Mouse (Mus musculus) lung, postnatal 0 days (tissue): Measurements from ENCODE around the gene Acsm3. TPM values are rescaled to one million over a fixed set of nuclear protein-coding genes. Genes with fewer than 3 reads are reported as not detected.
"Not testable (repeated sequence)": the region's sequence is repeated elsewhere in the genome, so short reads cannot be mapped to it uniquely, and the experiment has no call there.

Source experiments
- ATAC-seq: fragments of 200-750 bp; cut with Nextera tagmentation; 2 replicates; pipeline ENCODE4 v1.8.0; 2017; ENCODE audit warnings: moderate library complexity
- DNase-seq: peaks from one replicate; pipeline ENCODE4 v3.0.0-alpha.2; 2016; ENCODE audit warnings: low spot score
- H3K27ac ChIP-seq: fragments of 300-500 bp; sonication (generic); 2 replicates; pipeline ENCODE4 v1.5.1; 2014; ENCODE audit warnings: antibody characterized with exemption, mild to moderate bottlenecking, low read length, mixed read lengths
- H3K27me3 ChIP-seq: fragments of 300-500 bp; sonication (generic); replicated peaks from 2 replicates; pipeline ENCODE4 v1.6.1; 2014; ENCODE audit warnings: low read length, mixed read lengths; ENCODE audit not compliant: insufficient read depth
- H3K36me3 ChIP-seq: fragments of 300-500 bp; sonication (generic); 2 replicates; pipeline ENCODE4 v1.6.1; 2014; ENCODE audit warnings: low read length, mixed read lengths; ENCODE audit not compliant: insufficient read depth
- H3K4me1 ChIP-seq: fragments of 300-500 bp; sonication (generic); 2 replicates; pipeline ENCODE4 v1.6.1; 2014; ENCODE audit warnings: antibody characterized with exemption, low read depth, low read length, mixed read lengths; ENCODE audit not compliant: insufficient read depth
- H3K4me2 ChIP-seq: fragments of 300-500 bp; sonication (generic); replicated peaks from 2 replicates; pipeline ENCODE4 v1.6.1; 2014; ENCODE audit warnings: low read depth, mild to moderate bottlenecking, low read length, moderate library complexity, mixed read lengths
- H3K4me3 ChIP-seq: fragments of 300-500 bp; sonication (generic); 2 replicates; pipeline ENCODE4 v1.5.1; 2014; ENCODE audit warnings: low read depth, low read length
- H3K9ac ChIP-seq: fragments of 300-500 bp; sonication (generic); replicated peaks from 2 replicates; pipeline ENCODE4 v1.6.1; 2014; ENCODE audit warnings: low read depth, mild to moderate bottlenecking
- H3K9me3 ChIP-seq: fragments of 300-500 bp; sonication (generic); 2 replicates; pipeline ENCODE4 v1.6.1; 2016; ENCODE audit warnings: low read length, mixed read lengths
- CTCF ChIP-seq: IDR thresholded peaks from 2 replicates; pipeline ENCODE4 v1.5.1; 2016; ENCODE audit warnings: antibody characterized with exemption, mild to moderate bottlenecking
- EP300 ChIP-seq: IDR thresholded peaks from 2 replicates; pipeline ENCODE4 v1.6.1; 2016; ENCODE audit warnings: antibody characterized with exemption, mild to moderate bottlenecking, control low read depth
- WGBS: fragments of 180-500 bp; shearing (Covaris S2); extraction: QIAGEN DNeasy Blood & Tissue Kit; methylation state at CpG from one replicate; pipeline ENCODE4 v1.1.7; 2014; 5-methylcytosine and 5-hydroxymethylcytosine counted together
- polyA plus RNA-seq: library from polyadenylated mRNA; unstranded; fragments of >200 nt; fragmentation: Nextera tagmentation; extraction: Ambion mirVana; gene quantifications from 2 replicates; pipeline ENCODE4 v1.2.1, GENCODE M21; 2015

Acsm3 gene
- polyA plus RNA-seq, 1 experiment from 2014 or later = not detected

DNA sequence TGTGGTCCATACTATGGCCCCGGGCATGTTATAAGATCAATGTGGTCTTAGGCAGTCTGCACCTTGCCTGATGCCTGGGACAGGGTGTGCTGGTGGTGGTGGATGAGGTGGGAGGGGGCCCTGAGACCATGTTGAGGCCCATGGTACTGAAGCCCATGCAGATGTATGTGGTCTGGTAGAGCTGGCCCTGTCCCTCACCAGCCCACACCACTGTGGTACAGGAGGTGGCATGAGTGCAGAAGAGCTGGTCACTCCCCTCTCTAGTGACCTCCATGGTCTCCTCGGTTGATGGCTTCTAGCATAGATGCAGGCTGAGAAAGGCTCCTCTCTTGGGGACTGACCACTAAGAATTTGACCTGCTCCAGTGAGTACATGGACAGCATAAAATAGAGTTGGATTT is 21.8 kb upstream of the Acsm3 start:
- TF ChIP-seq EP300 (no peak), CTCF (no peak)
- no peaks in the 10 kb centered on the region for H3K9me3 ChIP-seq
- H3K4me1 ChIP-seq = no peaks in the 10 kb centered on the region
- H3K9ac ChIP-seq = no peak overlapping the region
- H3K4me2 ChIP-seq = no peak overlapping the region
- 74% methylated on average over 2 of the region's 2 CpGs for WGBS
- DNase-seq (no peak), ATAC-seq (no peak)
- no peaks in the 10 kb centered on the region for H3K36me3 ChIP-seq
- H3K27ac ChIP-seq = no peak overlapping the region
- no peaks in the 10 kb centered on the region for H3K27me3 ChIP-seq
- no peak overlapping the region for H3K4me3 ChIP-seq

DNA sequence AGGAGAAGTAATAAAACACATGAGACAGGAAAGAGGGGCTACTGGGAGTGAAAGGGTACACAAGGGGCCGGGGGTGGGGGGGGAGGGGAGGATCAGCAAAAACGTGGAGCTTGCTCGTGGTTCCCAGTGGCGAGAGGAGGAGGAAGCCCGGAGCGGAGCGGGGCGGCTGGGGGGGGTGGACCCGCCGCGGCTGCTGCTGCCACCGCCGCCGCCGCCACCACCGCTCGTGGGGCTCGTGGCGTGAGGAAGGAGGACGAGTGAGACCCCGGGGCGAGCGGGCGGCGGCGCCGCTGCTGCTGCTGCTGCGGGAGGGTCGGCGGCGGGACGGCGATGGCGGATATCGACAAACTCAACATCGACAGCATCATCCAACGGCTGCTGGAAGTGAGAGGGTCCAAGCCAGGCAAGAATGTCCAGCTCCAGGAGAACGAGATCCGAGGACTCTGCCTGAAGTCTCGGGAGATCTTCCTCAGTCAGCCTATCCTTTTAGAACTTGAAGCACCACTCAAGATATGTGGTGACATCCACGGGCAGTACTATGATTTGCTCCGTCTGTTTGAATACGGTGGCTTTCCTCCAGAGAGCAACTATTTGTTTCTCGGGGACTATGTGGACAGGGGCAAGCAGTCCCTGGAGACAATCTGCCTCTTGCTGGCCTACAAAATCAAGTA is 20.8 kb upstream of the Acsm3 start:
- 2% methylated on average over 25 of the region's 44 CpGs for WGBS
- not testable (repeated sequence) for H3K36me3 ChIP-seq, DNase-seq, H3K27ac ChIP-seq, H3K9me3 ChIP-seq, H3K4me1 ChIP-seq, H3K27me3 ChIP-seq, H3K9ac ChIP-seq
- peak; percentile 59 for ATAC-seq
- Histone ChIP-seq H3K4me3 (peak overlapping the region; percentile 19; the same call in 1 of the 2 replicates), H3K4me2 (peak overlapping the region; percentile 49)

DNA sequence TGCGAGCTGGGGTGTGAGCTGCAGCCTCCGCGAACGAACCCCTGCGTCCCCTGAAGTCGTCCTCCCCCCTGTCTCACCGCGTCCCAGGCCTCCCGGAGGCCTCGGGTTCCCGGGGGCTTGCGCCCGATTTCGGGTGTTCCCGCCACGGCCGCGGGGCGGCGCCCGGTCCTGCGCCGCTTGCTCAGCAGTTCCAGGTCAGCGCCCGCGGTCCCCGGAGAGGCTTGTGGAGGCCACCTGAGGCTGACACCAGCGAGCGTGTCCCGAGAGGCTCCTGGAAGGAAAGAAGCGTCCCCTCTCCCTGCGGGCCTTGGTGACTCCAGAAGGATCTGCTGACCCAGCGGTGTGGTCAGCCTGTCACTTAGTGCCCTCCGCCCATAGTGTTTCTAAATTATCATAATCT is 16.4 kb upstream of the Acsm3 start:
- TF ChIP-seq CTCF (peak; percentile 52), EP300 (no peak)
- DNase-seq (no peak), ATAC-seq (no peak)
- WGBS = 10% methylated on average over 34 of the region's 34 CpGs
- Histone ChIP-seq H3K4me3 (no peak overlapping the region), H3K4me1 (no peaks in the 10 kb centered on the region), H3K36me3 (no peaks in the 10 kb centered on the region), H3K4me2 (peak overlapping the region; percentile 29; the same call in 1 of the 2 replicates), H3K9me3 (no peaks in the 10 kb centered on the region), H3K27me3 (no peaks in the 10 kb centered on the region), H3K27ac (no peak overlapping the region), H3K9ac (no peak overlapping the region)

DNA sequence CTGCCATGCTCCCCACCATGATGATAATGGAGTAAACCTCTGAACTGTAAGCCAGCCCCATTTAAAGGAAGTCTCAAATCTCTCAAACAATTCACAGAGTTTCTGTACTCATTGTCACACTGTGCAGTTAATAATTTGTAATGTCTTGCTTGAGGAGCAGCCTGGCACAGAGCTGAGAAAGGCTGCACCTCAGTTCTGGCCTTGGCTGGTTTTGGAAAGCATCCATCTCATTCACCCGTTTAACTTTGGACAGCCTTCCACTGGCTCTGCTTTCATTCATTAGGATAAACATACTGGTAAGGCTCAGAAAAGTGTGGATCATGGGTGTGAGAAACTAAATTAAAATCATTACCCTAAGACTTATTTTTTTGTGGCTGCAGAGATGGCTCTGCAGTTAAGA is 14.9 kb upstream of the Acsm3 start:
- Histone ChIP-seq H3K9me3 (no peaks in the 10 kb centered on the region), H3K4me2 (no peak overlapping the region), H3K4me3 (no peak overlapping the region), H3K36me3 (no peaks in the 10 kb centered on the region), H3K27me3 (no peaks in the 10 kb centered on the region), H3K4me1 (no peaks in the 10 kb centered on the region), H3K27ac (no peak overlapping the region), H3K9ac (no peak overlapping the region)
- no peak for ATAC-seq
- DNase-seq = no peak
- TF ChIP-seq CTCF = no peak
- TF ChIP-seq EP300 = no peak
- 65% methylated on average over 1 of the region's 1 CpGs for WGBS

DNA sequence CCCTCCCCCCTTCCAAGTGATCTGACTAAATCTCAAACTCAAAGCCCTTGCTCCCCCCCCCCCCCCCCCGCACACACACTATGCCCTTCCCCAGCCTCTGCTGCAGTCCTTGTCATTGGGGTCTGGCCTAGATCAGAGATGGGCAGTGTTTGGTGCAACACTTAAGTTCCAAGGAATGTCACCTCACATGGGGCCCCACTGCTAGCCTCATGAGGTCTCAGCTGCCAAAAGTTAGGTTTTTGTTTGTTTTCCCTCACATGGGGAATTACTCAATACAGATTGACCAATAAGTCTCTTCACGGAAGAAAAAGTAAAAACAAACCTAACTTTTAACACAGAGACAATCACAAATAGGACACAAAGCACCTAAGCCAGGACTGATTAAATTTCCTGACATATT is 12.0 kb upstream of the Acsm3 start:
- 44% methylated on average over 1 of the region's 2 CpGs for WGBS
- Histone ChIP-seq H3K36me3 (no peaks in the 10 kb centered on the region), H3K27me3 (no peaks in the 10 kb centered on the region), H3K4me2 (no peak overlapping the region), H3K27ac (no peak overlapping the region), H3K9ac (no peak overlapping the region), H3K4me3 (no peak overlapping the region), H3K9me3 (no peaks in the 10 kb centered on the region), H3K4me1 (no peaks in the 10 kb centered on the region)
- DNase-seq (no peak), ATAC-seq (no peak)
- TF ChIP-seq CTCF (no peak), EP300 (no peak)

DNA sequence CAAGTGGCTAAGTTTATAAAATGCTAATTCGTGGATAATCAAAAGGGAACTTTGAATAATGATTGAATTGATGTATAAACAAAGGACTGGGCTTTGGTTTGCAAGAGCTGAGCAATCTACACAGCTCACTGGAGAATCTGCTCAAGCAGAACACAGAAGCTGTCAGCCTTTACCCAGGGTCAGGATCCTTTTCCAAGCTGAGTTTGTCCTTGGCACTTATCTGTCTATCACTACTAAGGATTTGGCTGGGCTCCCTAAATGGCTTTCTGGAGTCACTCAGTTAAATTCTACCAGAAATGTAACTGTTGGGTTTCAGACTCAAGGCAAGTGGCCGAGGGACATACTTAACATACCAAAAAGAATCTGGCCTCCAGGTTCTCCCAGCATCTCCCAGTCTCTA is 10.8 kb upstream of the Acsm3 start:
- Histone ChIP-seq H3K4me3 (no peak overlapping the region), H3K27ac (no peak overlapping the region), H3K9ac (no peak overlapping the region), H3K27me3 (no peaks in the 10 kb centered on the region), H3K9me3 (no peaks in the 10 kb centered on the region), H3K36me3 (no peaks in the 10 kb centered on the region), H3K4me1 (no peaks in the 10 kb centered on the region), H3K4me2 (no peak overlapping the region)
- TF ChIP-seq CTCF (no peak), EP300 (no peak)
- DNase-seq = no peak
- 45% methylated on average over 2 of the region's 2 CpGs for WGBS
- ATAC-seq = no peak

DNA sequence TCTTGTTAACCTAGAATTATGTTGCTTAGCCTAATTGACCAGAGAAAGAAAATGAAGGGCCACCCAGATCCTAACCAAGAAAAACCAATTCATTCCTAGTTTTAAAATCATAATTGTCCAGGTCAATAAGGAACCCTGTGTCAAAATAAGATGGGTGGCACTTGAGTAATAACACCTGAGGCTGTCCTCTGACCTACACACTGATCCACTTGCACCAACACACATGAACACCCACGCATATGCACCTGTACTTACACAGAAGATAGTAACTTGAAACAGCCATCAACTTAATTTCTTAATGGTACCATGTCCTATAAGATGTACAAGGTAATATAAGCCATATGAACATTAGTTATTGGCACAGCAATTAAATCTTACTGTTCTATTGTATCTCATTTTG is 7.0 kb upstream of the Acsm3 start:
- H3K4me1 ChIP-seq = no peaks in the 10 kb centered on the region
- H3K27ac ChIP-seq = no peak overlapping the region
- DNase-seq (no peak), ATAC-seq (no peak)
- H3K36me3 ChIP-seq = no peaks in the 10 kb centered on the region
- no peak overlapping the region for H3K9ac ChIP-seq
- H3K9me3 ChIP-seq = no peaks in the 10 kb centered on the region
- WGBS = 84% methylated on average over 1 of the region's 1 CpGs
- H3K4me3 ChIP-seq = no peak overlapping the region
- TF ChIP-seq EP300 (no peak), CTCF (no peak)
- H3K27me3 ChIP-seq = no peaks in the 10 kb centered on the region
- no peak overlapping the region for H3K4me2 ChIP-seq
